Mouse (Mus musculus) layer of hippocampus, postnatal 14 days (tissue): ENCODE results near the gene Pwwp2a. TPM values are rescaled to one million over a fixed set of nuclear protein-coding genes. Genes with fewer than 3 reads are reported as not detected.

Experiments
- DNase-seq, 2 experiments: peaks; one replicate each; pipeline ENCODE4 v3.0.0; 2021 to 2022; ENCODE audit warnings: low spot score in 2 of 2, mixed read lengths in 1 of 2
- long read RNA-seq, 2 experiments: library from polyadenylated mRNA; stranded (forward); transcript quantifications; one replicate each; pipeline ENCODE4 v2.0.0; 2021
- total RNA-seq, 2 experiments: library from RNA; stranded (reverse); gene quantifications; 2 replicates each; pipeline ENCODE4 v1.2.3; 2021

Pwwp2a gene
- total RNA-seq, result 10 to 100 TPM; 69.6 to 73.3 TPM
- long read RNA-seq, experiment 1, transcript Pwwp2a-201 (2 exons, 3,277 nt), result major isoform, 7 of 35 reads
- long read RNA-seq, experiment 1, partial matches to known transcripts, result 2 of 35 reads
- long read RNA-seq, experiment 1, other reads (novel, unspliced or antisense), result 23 of 35 reads
- long read RNA-seq, experiment 2, transcript Pwwp2a-202 (4 exons, 1,814 nt), result minor isoform, 6 of 44 reads
- long read RNA-seq, experiment 2, transcript Pwwp2a-201 (2 exons, 3,277 nt), result major isoform, 8 of 44 reads
- long read RNA-seq, experiment 2, partial matches to known transcripts, result 0 of 44 reads
- long read RNA-seq, experiment 2, other reads (novel, unspliced or antisense), result 29 of 44 reads

- DNase-seq, result peak; percentile 98 to 99
Observed at GRCm38 (mm10) chr11:43681472-43682414, at the start of gene Pwwp2a. TSS of gene Pwwp2a (plus strand) at chr11:43681998.

GRCm38 (mm10) chr11:43632566-43632965 is 49.2 kb upstream of the Pwwp2a start:
- DNase-seq, result no peak

GRCm38 (mm10) chr11:43633165-43633564 is 48.6 kb upstream of the Pwwp2a start:
- DNase-seq, result no peak

GRCm38 (mm10) chr11:43633658-43634401 is 48.0 kb upstream of the Pwwp2a start:
- DNase-seq, result peak in 1 of 2 experiments; percentile 64

GRCm38 (mm10) chr11:43636761-43637160 is 45.0 kb upstream of the Pwwp2a start:
- peak in 1 of 2 experiments; percentile 45 for DNase-seq

GRCm38 (mm10) chr11:43638486-43638885 is 43.3 kb upstream of the Pwwp2a start:
- no peak for DNase-seq

GRCm38 (mm10) chr11:43643180-43643591 is 38.6 kb upstream of the Pwwp2a start:
- peak; percentile 84 for DNase-seq

GRCm38 (mm10) chr11:43645286-43645685 is 36.5 kb upstream of the Pwwp2a start:
- DNase-seq, result no peak

GRCm38 (mm10) chr11:43653051-43653475 is 28.7 kb upstream of the Pwwp2a start:
- no peak for DNase-seq

- no peak for DNase-seq
Observed at GRCm38 (mm10) chr11:43656464-43656863, 25.3 kb upstream of the Pwwp2a start.

- DNase-seq, result no peak
Observed at GRCm38 (mm10) chr11:43658010-43658409, 23.8 kb upstream of the Pwwp2a start.

- no peak for DNase-seq
Observed at GRCm38 (mm10) chr11:43667038-43667745, 14.6 kb upstream of the Pwwp2a start.

- DNase-seq, result peak; percentile 43 to 66
Observed at GRCm38 (mm10) chr11:43682415-43683217, 818 bp downstream of the Pwwp2a start.

GRCm38 (mm10) chr11:43688850-43689249 is 7.1 kb downstream of the Pwwp2a start:
- no peak for DNase-seq

GRCm38 (mm10) chr11:43696623-43697022 is 14.8 kb downstream of the Pwwp2a start:
- no peak for DNase-seq

- no peak for DNase-seq
Observed at GRCm38 (mm10) chr11:43698621-43699020, 16.8 kb downstream of the Pwwp2a start.

GRCm38 (mm10) chr11:43700291-43700690 is 18.5 kb downstream of the Pwwp2a start:
- DNase-seq, result no peak

GRCm38 (mm10) chr11:43703552-43703951 is 21.8 kb downstream of the Pwwp2a start:
- DNase-seq, result no peak

GRCm38 (mm10) chr11:43705751-43706150 is 24.0 kb downstream of the Pwwp2a start:
- DNase-seq, result no peak

GRCm38 (mm10) chr11:43708409-43708808 is 26.6 kb downstream of the Pwwp2a start:
- DNase-seq, result no peak
